Mouse (Mus musculus) retina, adult 2 months (tissue): ENCODE measurements around the gene Chrna4.

Experiments
- DNase-seq: peaks from one replicate; pipeline ENCODE4 v3.0.0-alpha.2; 2012; ENCODE audit warnings: low read depth, low spot score

Chrna4 gene

GRCm38 (mm10) chr2:181043437-181043836 is at the start of gene Chrna4:
Gene Chrna4, minus strand, starts transcription at chr2:181043546.
- DNase-seq, result no peak

DNA sequence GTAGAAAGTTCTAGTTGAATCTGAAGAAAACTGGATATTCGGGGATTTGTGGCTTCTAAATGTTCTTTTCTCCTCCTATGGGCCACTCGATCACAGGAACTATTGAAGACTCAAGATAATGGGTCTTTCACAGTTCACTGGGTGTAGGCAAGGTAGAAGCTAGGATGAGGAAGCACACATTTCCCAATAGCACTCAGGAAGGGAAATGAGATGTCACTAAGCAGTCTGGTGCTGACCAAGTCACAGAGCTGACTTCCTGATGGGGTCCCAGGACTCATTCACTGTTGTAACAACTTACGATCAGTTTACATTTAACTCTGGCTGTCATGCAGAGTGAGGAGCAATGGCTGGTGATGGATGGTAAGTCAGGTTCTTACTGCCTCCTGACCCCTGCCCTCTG is 46.8 kb upstream of the Chrna4 start:
- DNase-seq, result no peak

- DNase-seq, result no peak
These were observed 41.7 kb upstream of the Chrna4 start for GRCm38 (mm10) chr2:181084997-181085396.

GRCm38 (mm10) chr2:181083945-181084344 is 40.6 kb upstream of the Chrna4 start:
- no peak for DNase-seq

- DNase-seq, result no peak
These were observed 37.5 kb upstream of the Chrna4 start for GRCm38 (mm10) chr2:181080886-181081285.

DNA sequence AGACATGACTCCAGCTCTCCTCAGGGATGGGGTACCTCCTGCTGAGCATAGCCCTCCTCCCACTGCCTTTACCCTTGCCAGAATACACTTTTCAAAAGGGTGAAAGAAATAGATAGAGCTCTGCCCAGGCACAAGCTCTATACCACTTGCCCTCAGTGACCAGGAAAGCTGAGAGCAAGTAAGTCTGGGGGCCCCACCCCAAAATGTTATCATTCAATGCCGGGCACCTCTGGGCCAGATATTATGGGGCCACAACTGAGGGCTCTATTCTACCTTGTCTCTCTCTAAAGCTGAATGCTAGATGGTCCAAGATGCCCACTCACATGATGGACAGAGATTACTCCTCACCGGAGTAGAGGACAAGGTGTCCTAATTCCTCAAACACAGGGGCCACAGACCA is 36.2 kb upstream of the Chrna4 start:
- DNase-seq, result no peak

DNA sequence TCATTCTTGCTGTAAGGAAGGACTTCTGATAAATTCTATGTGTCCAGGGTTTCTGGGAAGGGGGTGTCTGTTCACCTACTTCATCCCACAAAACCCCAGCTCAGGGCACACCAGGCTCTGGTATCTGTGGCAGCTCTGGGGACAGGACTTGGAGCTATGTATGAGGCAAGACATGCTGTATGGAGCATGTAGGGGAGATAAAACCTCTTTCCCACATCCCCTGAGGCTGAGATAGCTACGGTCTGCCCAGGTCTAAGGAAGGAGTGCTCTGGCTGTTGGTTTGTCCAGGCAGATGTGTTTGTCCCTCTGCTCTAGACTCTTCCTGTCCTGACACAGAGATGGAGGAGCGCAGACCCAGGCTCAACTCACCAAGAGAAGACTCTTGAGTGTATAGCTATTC is 35.6 kb upstream of the Chrna4 start:
- no peak for DNase-seq

GRCm38 (mm10) chr2:181075501-181075900 is 32.2 kb upstream of the Chrna4 start:
- no peak for DNase-seq

DNA sequence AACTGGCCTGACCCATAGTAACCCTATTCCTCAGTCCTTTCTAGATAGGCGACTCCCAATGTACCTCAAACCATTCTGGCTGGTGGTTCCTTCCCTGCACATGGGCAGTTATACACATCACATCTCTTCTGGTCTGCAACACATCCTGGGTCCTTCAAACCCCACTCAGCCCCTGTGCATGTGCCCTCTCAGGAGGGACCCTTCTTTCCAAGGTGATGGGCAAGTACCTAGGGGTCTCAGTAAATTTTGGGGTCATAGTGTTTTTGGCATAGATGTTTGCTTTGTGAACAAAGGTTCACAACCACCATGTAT is 29.0 kb upstream of the Chrna4 start:
- no peak for DNase-seq

DNA sequence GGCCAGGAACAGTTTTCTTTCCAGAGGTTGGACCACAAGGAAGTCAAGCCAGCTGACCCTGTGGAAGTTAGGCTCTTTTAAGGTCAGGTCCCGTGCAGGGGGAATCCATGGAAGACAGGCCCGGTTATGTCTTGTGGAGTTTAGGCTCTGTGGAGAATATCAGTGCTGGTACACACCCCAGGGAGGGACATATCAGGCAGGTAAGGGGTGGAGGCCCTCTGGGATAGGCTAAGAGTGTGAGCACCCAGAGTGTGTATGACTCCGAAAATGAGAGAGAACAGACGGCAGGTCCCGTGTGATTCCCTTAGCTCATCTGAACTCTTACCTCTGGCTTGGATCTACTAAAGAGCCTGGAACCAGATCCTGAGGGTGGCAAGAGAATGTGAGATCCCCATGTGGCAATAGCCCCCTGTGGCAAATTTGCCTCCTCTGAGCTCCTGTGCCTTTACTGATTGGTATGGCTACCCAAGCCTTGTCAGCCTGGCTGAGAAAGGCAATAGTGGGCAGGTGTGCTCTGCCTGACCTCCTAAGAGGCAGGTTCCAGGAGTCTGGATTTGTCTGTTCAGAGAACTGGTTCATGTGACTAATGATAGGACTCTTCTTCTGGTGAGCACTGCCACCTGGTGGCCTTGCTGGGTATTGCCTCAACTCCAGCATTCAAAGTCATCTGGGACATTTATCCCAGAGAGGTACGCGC is 28.5 kb upstream of the Chrna4 start:
- peak; percentile 70 for DNase-seq

- DNase-seq, result no peak
These were observed 26.8 kb upstream of the Chrna4 start for GRCm38 (mm10) chr2:181070136-181070535.

DNA sequence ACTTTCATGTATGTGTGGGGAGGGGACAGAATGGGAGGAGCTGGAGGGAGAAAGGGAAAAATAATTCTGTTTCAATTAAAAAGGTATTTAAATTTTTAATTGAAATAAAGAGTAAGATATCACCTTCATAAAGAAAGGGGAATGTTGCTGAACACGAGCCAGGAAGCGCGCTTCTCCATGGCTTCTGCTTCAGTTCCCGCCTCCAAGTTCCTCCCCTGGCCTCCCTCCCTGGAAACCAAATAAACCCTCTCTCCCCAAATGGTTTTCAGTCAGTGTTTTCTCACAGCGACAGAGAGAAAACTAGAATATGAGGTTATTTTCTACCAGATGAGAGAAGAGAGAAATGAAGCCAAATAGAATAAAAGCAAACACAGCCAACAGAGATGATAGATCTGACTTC is 25.2 kb upstream of the Chrna4 start:
- DNase-seq, result no peak

DNA sequence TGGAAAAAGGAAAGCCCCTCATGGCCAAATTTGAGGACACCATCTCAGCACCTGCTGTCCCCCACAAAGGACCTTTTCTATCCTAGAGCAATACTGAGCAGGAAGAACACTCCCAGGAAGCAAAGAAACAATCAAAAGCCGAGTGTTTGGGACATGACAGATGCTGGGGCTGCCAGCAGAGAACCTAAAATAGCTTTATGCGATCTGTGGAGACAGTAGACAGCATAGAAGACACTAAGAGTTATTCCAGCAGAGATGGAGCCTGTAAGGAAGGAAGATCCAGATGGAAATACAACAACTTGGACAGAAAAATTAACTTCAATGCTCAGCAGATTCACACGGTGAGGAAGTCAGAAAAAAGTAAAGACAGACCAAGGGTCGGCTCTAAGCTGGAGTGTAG is 22.5 kb upstream of the Chrna4 start:
- DNase-seq, result no peak

- DNase-seq, result peak; percentile 42
These were observed 16.8 kb upstream of the Chrna4 start for GRCm38 (mm10) chr2:181060127-181060526.

GRCm38 (mm10) chr2:181058193-181058592 is 14.8 kb upstream of the Chrna4 start:
- no peak for DNase-seq

- DNase-seq, result no peak
These were observed 14.0 kb upstream of the Chrna4 start for GRCm38 (mm10) chr2:181057341-181057740.

- no peak for DNase-seq
These were observed 8.8 kb upstream of the Chrna4 start for GRCm38 (mm10) chr2:181052171-181052570.

GRCm38 (mm10) chr2:181048986-181049385 is 5.6 kb upstream of the Chrna4 start:
- no peak for DNase-seq

GRCm38 (mm10) chr2:181048252-181048945 is 5.1 kb upstream of the Chrna4 start:
- no peak for DNase-seq

DNA sequence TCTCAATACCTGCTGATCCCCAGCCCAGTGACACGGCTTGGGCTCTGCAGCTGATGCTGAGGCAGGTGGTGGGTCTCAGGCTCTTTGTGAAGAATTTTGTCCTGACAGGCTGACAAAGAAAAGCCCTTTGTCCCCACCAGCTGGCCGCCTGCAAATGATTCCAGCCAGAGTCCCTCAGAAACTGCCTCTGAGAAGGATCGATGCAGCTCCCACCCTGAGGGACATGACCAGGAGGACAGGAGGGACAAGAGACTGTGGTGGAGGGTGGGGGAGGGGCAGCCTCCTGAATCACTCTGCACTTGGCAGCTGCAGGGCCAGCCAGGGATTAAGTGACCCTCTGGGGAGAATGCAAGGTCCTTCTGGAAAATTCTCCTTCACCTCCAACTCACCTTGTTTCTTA is 655 bp upstream of the Chrna4 start:
- DNase-seq, result no peak

DNA sequence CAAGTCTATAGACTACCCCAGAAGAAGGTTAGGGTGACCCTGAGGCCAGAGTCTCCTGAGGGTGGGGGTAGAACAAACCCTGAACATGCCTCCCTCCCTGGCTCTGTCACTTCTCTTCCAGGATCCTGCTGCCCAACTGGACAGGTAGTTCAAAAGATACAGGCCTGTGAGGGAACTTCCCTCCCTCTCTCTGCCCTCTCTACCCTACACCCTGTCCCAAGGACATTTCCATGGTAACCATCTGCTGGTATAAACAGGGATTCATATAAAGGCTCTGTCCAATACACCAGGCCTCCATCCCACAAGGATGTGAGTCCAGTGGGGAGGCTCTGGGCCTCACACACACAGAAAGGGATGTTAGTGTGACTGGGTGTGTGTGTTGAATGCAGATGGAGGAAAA is 970 bp downstream of the Chrna4 start:
- DNase-seq, result no peak

GRCm38 (mm10) chr2:181041941-181042340 is 1.4 kb downstream of the Chrna4 start:
- no peak for DNase-seq

GRCm38 (mm10) chr2:181039356-181039680 is 4.0 kb downstream of the Chrna4 start:
- no peak for DNase-seq
